Mouse (Mus musculus): ENCODE data around the gene Sel1l3.

- TF ChIP-seq CTCF (IDR thresholded peaks at IDR 0.05; ENCODE audit: extremely low read depth, insufficient read depth, low read length) (no peak), POLR2A (IDR thresholded peaks at IDR 0.05; ENCODE audit: extremely low read depth, insufficient read depth, low read length) (no peak)
Observed at GRCm38 (mm10) chr5:53235551-53235950, 21.8 kb upstream of the Sel1l3 start.
